Mouse (Mus musculus) megakaryocyte, embryonic 14.5 days (primary cell): ENCODE results near the gene Sgpp2.

ENCODE experiments used
- FLI1 ChIP-seq: IDR thresholded peaks from 2 replicates; pipeline ENCODE4 v1.6.1; 2012; ENCODE audit warnings: low read length, inconsistent platforms, mixed read lengths
- GATA1 ChIP-seq: IDR thresholded peaks from 3 replicates; pipeline ENCODE4 v1.6.1; 2012; ENCODE audit warnings: mixed read lengths, low read length, inconsistent platforms, borderline replicate concordance

GRCm38 (mm10) chr1:78339941-78340340, 29.8 kb downstream of the Sgpp2 start:
- TF ChIP-seq GATA1 (no peak), FLI1 (no peak)
